Mouse (Mus musculus) embryonic stem cell, embryonic (primary cell): Measurements from ENCODE around the gene Fam241b.

Experiments
- CTCF ChIA-PET, 4 experiments: fragments of 300-600 bp in 2 of 4; fragments of 350-600 bp in 2 of 4; sonication (Branson Sonifier 250); formaldehyde crosslinking; loops; one replicate each; lab custom pipeline; 2022; ENCODE audit warnings: inconsistent platforms in 2 of 4; lab: Charles Lee
- POLR2A ChIA-PET, 4 experiments: fragments of 300-600 bp in 2 of 4; fragments of 350-600 bp in 2 of 4; sonication (Branson Sonifier 250); formaldehyde crosslinking; loops; one replicate each; lab custom pipeline; 2022; ENCODE audit warnings: antibody characterized with exemption in 4 of 4, inconsistent platforms in 1 of 4; lab: Charles Lee

Gene Fam241b

GRCm38 (mm10) chr10:62143820-62144219, at the start of gene Fam241b:
Gene Fam241b, minus strand, starts transcription at chr10:62143920.
- CTCF ChIA-PET: interaction anchor here in 1 of 4 experiments (0.8 kb wide), 1 partner anchor 382 kb away, joined by 4 read pairs; no protein-coding TSS in a partner anchor
- POLR2A ChIA-PET: interaction anchor here in 2 of 4 experiments (0.9 to 1.7 kb wide), 3 partner anchors 11 to 15 kb away, joined by 3 to 5 read pairs (median 3); partner anchors contain the start of gene Neurog3 (in 1 of the 2)

DNA sequence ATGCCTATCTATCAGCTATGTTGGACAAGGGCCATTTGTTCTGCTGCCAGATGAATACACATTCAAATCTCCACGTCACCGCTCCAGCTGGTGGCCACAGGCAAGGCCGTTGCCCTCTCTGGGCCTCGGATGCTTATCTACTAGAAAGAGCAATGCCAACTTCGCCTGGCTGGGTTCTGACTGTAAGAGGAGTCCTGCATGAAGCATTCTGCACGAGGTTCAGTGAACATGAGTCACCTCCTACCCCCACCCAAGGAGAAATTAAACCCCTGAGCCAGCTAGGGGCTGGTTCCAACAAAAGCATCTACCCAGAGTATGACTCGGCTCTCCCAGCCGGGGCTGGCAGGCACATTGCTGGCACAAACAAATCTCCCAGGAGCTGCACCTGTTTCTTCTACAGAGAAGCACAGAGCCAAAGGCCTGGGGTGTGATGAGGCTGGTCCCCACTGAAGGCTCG, 49.0 kb upstream of the Fam241b start:
- ChIA-PET POLR2A (interaction anchor here in 3 of 4 experiments (0.6 to 1.8 kb wide), 8 partner anchors 33 to 294 kb away, joined by 3 to 8 read pairs (median 3); partner anchors contain the start of gene Vps26a (in 1 of the 3)), CTCF (interaction anchor here in 2 of 4 experiments (0.9 to 2.0 kb wide), 3 partner anchors 10 to 68 kb away, joined by 3 to 9 read pairs (median 6); no protein-coding TSS in a partner anchor)

- ChIA-PET CTCF (interaction anchor here in 3 of 4 experiments (0.5 to 1.7 kb wide), 5 partner anchors 8 to 71 kb away, joined by 3 to 11 read pairs (median 6); no protein-coding TSS in a partner anchor), POLR2A (interaction anchor here in 2 of 4 experiments (0.9 to 1.4 kb wide), 3 partner anchors 8 to 46 kb away, joined by 3 to 4 read pairs (median 3); no protein-coding TSS in a partner anchor)
Measured at GRCm38 (mm10) chr10:62190821-62191220, 47.1 kb upstream of the Fam241b start.

DNA sequence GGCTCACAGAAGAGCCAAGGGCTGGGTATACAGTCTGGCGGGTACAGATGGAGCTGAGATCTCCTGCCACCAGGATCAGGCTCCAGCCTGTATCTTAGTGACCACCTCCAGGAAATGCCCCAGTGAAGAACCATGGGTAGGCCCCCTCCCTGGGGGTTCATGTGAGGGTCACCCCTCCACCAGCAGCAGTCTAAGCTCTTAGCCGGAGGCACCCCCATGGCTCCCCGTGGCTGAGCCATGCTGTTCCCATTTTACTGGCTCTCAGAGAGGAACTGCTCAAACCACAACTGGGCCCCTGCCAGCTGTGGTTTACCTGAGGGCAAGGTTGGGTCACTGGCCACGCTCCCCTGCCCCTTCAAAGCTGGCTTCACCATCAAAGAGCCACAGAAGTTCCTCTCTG, 46.2 kb upstream of the Fam241b start:
- POLR2A ChIA-PET: interaction anchor here in 2 of 4 experiments (0.6 to 1.4 kb wide), 4 partner anchors 9 to 57 kb away, joined by 3 to 4 read pairs (median 4); no protein-coding TSS in a partner anchor
- CTCF ChIA-PET: interaction anchor here in 3 of 4 experiments (1.0 to 1.7 kb wide), 4 partner anchors 54 to 71 kb away, joined by 3 to 11 read pairs (median 4); no protein-coding TSS in a partner anchor

DNA sequence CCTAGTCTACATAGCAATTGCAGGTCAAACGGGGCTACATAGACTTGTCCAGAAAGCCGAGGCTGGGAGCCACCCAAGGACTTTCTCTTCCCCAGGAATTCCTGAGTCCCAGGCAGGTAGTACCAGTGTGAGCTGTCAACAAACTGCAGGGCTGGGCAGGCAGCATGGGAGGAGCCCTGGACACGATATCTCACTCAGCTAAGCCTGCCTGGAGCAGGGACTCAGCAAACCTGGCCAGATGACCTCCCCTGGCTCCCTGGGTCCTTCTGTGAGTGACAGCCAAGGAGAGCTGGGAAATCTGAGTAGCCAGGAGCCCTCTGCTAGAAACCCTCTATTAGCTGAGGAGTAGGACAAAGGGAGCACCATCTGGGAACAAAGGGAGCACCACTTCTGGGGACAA, 45.6 kb upstream of the Fam241b start:
- ChIA-PET POLR2A (interaction anchor here in 2 of 4 experiments (0.6 to 1.4 kb wide), 3 partner anchors 10 to 58 kb away, joined by 3 to 4 read pairs (median 4); no protein-coding TSS in a partner anchor), CTCF (interaction anchor here (0.6 to 1.7 kb wide), 5 partner anchors 54 to 419 kb away, joined by 3 to 11 read pairs (median 3); no protein-coding TSS in a partner anchor)

DNA sequence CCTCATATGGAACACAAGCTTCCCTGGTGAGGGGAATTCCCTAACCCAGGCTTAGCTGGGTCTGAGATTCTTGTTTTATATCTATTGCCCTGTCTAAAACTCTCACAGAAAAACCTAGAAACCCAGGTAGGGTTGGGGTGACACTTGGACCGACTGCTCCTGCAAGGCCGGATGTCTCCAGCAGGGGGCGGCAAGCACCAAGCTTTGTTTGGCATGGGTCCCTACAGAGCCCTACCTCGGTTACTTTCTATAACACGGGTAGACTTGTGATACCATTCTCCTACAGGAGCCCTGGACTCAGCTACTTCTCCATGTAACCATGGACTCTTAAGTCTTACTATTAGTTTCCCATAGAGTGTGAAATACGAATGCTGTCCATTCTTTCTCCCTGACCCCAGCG, 43.2 kb upstream of the Fam241b start:
- POLR2A ChIA-PET: interaction anchor here in 3 of 4 experiments (0.5 to 1.6 kb wide), 13 partner anchors 16 to 435 kb away, joined by 3 to 8 read pairs (median 4); partner anchors contain the start of gene Neurog3 (in 1 of the 3)

GRCm38 (mm10) chr10:62183053-62183452, 39.3 kb upstream of the Fam241b start:
- CTCF ChIA-PET: interaction anchor here (0.6 to 4.0 kb wide), 78 partner anchors 8 to 503 kb away, joined by 3 to 84 read pairs (median 4); partner anchors contain the start of genes Neurog3 (in 2 of the 4), Sar1a (in 1 of the 4) and Tacr2 (in 1 of the 4)
- POLR2A ChIA-PET: interaction anchor here (0.7 to 1.6 kb wide), 11 partner anchors 10 to 967 kb away, joined by 3 to 5 read pairs (median 3); no protein-coding TSS in a partner anchor

More for the DNA sequence above, 43.2 kb upstream of the Fam241b start:
- CTCF ChIA-PET: interaction anchor here (0.6 to 4.4 kb wide), 31 partner anchors 8 to 442 kb away, joined by 3 to 49 read pairs (median 4); no protein-coding TSS in a partner anchor

DNA sequence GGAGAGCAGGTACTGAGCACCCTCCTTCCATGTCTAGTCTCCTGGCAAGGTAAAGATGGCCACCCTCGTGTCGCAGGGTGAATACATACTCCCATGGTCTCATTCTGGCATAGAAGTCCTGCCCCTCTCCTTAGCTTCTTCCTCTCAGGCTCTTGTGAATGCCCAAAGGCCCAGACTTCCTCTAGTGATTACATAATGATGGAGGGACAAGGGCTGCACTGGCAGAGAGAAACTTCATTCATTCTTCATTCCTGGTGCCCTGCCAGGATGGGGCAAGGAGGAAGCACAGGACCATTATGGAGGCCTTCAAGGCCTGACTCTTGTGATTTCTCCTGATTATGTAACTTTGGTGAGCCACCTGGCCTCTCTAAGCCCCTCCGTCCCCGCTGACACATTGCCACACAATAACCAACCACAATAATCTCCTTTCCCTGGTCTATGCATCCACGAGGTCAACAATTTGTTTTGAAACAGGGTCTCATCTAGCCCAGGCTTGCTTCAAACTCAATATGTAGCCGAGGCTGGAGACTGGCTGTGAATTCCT, 38.8 kb upstream of the Fam241b start:
- ChIA-PET POLR2A (interaction anchor here (0.7 to 1.6 kb wide), 10 partner anchors 9 to 966 kb away, joined by 3 to 5 read pairs (median 3); no protein-coding TSS in a partner anchor), CTCF (interaction anchor here (0.5 to 4.0 kb wide), 80 partner anchors 8 to 503 kb away, joined by 3 to 84 read pairs (median 4); partner anchors contain the start of genes Neurog3 (in 2 of the 4), Sar1a (in 1 of the 4) and Tacr2 (in 1 of the 4))

DNA sequence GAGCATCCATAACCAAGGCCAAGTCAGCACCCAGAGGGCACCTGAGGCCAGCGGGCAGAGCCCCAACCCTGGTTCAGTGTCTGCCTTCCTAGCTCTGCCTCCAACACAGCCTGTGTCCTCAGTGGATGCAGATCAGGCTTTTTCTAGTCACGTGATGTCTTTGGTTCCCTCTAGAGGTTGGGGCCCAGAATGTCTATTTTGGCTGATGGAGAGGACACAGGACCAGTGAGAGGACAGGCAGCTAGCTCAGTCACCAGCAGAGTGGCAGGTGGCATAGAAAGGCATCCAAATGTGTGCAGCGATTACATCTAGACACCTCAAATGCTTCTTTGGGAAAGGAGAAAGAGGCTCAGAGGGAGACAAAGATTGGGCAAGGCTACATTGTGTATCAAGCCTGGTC, 38.0 kb upstream of the Fam241b start:
- ChIA-PET CTCF (interaction anchor here (0.5 to 4.0 kb wide), 34 partner anchors 9 to 440 kb away, joined by 3 to 84 read pairs (median 6); partner anchors contain the start of gene Neurog3 (in 2 of the 4)), POLR2A (interaction anchor here in 2 of 4 experiments (0.6 to 1.6 kb wide), 4 partner anchors 23 to 50 kb away, joined by 3 to 5 read pairs (median 3); no protein-coding TSS in a partner anchor)

DNA sequence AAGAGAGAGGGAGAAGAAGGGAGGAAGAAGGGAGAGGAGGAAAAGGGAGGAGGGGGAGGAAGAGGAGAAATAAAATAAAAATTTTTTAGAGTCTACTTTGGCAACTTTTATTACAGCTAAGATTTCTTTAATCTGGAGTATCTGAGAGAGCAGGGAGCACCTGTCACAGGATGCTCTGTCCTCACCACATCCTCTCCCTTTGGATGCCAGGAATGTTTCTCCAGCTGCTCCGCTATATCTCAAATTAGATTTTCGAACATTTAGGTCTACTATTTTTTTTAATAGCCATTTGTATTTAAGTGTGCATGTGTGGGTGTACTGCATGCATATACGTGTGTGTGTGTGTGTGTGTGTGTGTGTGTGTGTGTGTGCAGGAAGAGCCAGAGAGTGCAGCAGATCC, 36.2 kb upstream of the Fam241b start:
- ChIA-PET POLR2A (interaction anchor here in 2 of 4 experiments (1.0 to 2.1 kb wide), 5 partner anchors 44 to 270 kb away, joined by 3 to 6 read pairs (median 4); partner anchors contain the start of genes Neurog3 (in 1 of the 2) and Supv3l1 (in 1 of the 2)), CTCF (interaction anchor here in 2 of 4 experiments (0.6 to 3.7 kb wide), 5 partner anchors 44 to 81 kb away, joined by 3 to 37 read pairs (median 4); no protein-coding TSS in a partner anchor)

DNA sequence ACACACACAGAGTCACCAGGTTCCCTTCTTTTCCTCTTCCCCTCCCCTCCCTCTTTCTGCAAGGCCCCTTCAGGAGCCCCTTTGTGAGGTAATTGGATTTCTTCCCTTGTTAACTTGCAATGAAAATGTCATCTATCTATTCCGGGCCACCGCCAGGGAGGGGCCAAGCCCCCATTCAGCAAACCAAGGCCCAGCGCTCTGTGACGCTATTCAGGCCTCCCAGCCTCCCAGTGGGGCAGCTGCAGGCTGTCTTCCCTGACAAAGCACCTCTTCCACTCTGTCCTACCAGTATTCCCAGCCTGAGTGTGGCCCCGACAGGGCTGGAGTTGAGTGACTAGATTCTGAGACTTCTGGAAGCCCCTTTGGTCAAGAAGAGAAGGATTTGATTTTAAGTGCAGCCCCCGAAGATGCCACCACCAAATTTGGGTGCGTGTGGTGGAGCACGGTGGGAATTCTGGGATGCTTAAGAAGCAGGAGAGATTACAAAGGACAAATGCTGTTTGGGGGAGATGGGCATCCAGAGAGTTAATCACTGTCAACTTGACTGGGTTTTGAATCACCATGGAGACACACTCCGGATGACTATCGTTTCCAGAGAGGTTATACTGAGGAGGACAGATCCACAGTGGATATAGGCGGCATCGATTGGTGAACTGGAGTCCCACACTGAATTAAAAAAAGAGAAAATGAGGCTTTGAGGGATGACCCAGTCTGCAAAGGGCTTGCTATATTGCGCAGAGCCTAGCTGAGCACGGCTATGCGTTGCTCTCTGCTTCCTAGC, 31.0 kb upstream of the Fam241b start:
- CTCF ChIA-PET: interaction anchor here (0.6 to 2.7 kb wide), 4 partner anchors 7 to 91 kb away, joined by 3 to 16 read pairs (median 8); no protein-coding TSS in a partner anchor

GRCm38 (mm10) chr10:62173941-62174448, 30.3 kb upstream of the Fam241b start:
- ChIA-PET CTCF (interaction anchor here (0.6 to 2.7 kb wide), 8 partner anchors 8 to 87 kb away, joined by 3 to 16 read pairs (median 3); no protein-coding TSS in a partner anchor), POLR2A (interaction anchor here in 3 of 4 experiments (0.5 to 1.8 kb wide), 10 partner anchors 9 to 308 kb away, joined by 3 to 7 read pairs (median 4); partner anchors contain the start of gene Neurog3 (in 2 of the 3))

More for the DNA sequence above, 31.0 kb upstream of the Fam241b start:
- POLR2A ChIA-PET: interaction anchor here in 3 of 4 experiments (0.6 to 1.8 kb wide), 7 partner anchors 24 to 64 kb away, joined by 3 to 7 read pairs (median 5); no protein-coding TSS in a partner anchor

GRCm38 (mm10) chr10:62172841-62173553, 29.3 kb upstream of the Fam241b start:
- ChIA-PET POLR2A (interaction anchor here in 2 of 4 experiments (0.9 to 1.8 kb wide), 13 partner anchors 10 to 88 kb away, joined by 3 to 6 read pairs (median 3); partner anchors contain the start of gene Neurog3 (in 1 of the 2)), CTCF (interaction anchor here in 3 of 4 experiments (0.6 to 2.7 kb wide), 15 partner anchors 9 to 498 kb away, joined by 3 to 16 read pairs (median 3); partner anchors contain the start of gene Neurog3 (in 1 of the 3))

GRCm38 (mm10) chr10:62162410-62162809, 18.7 kb upstream of the Fam241b start:
- ChIA-PET CTCF (interaction anchor here in 2 of 4 experiments (0.7 to 1.7 kb wide), 3 partner anchors 19 to 140 kb away, joined by 3 to 6 read pairs (median 4); no protein-coding TSS in a partner anchor), POLR2A (interaction anchor here in 3 of 4 experiments (0.6 to 1.6 kb wide), 5 partner anchors 10 to 31 kb away, joined by 3 to 4 read pairs (median 3); partner anchors contain the start of gene Neurog3 (in 1 of the 3))

DNA sequence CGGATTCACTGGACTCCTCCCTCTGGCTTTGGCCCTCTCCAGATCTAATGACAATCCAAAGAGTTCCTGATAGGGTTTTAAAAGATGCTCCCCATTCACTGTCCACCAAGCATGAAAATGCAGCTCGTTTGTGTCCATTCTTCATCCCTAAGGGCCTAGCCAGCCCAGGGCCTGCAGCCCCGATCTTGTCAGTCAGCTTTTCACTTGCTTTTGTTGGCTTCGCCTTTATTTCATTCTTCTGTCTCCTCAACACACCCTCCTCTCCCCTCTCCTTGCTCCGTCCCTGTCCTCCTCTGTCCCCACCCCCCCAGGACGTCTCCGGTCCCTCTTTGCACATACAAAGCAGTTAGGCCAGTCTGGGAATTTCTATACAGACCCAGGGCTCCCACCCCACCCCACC, 6.2 kb upstream of the Fam241b start:
- ChIA-PET CTCF (interaction anchor here in 3 of 4 experiments (0.6 to 1.9 kb wide), 5 partner anchors 8 to 213 kb away, joined by 3 to 7 read pairs (median 4); no protein-coding TSS in a partner anchor), POLR2A (interaction anchor here in 3 of 4 experiments (0.6 to 5.1 kb wide), 8 partner anchors 9 to 327 kb away, joined by 3 to 23 read pairs (median 4); no protein-coding TSS in a partner anchor)
